Mouse (Mus musculus) regulatory T cell (primary cell): Measurements from ENCODE around the gene Ccdc117.
"Not testable (repeated sequence)": the region's sequence is repeated elsewhere in the genome, so short reads cannot be mapped to it uniquely, and the experiment has no call there.

Experiments
- in situ Hi-C: fragments of 300-600 bp; cut with MboI, MseI; formaldehyde crosslinking; loops from one replicate; pipeline ENCODE4 v1.15.1; 2025; ENCODE audit warnings: high pct_unique_total_duplicates

Gene Ccdc117

GRCm38 (mm10) chr11:5541799-5542481 lies at the start of gene Ccdc117:
Ccdc117 (minus strand) TSS chr11:5542187.
- in situ Hi-C loops: no loop called here

- in situ Hi-C loops: no loop called here
Measured at GRCm38 (mm10) chr11:5575046-5575445, 33.1 kb upstream of the Ccdc117 start.

- in situ Hi-C loops: no loop called here
Measured at GRCm38 (mm10) chr11:5573821-5574220, 31.8 kb upstream of the Ccdc117 start.

- in situ Hi-C loops: no loop called here
Measured at GRCm38 (mm10) chr11:5571856-5572255, 29.9 kb upstream of the Ccdc117 start.

- in situ Hi-C loops: no loop called here
Measured at GRCm38 (mm10) chr11:5569474-5569873, 27.5 kb upstream of the Ccdc117 start, which contains the start of gene Ankrd36. Ankrd36 (plus strand) TSS chr11:5569684.

GRCm38 (mm10) chr11:5568082-5568481 lies 26.1 kb upstream of the Ccdc117 start:
- in situ Hi-C loops: no loop called here

- in situ Hi-C loops: no loop called here
Measured at GRCm38 (mm10) chr11:5567654-5568053, 25.7 kb upstream of the Ccdc117 start.

- in situ Hi-C loops: no loop called here
Measured at GRCm38 (mm10) chr11:5566506-5566905, 24.5 kb upstream of the Ccdc117 start.

GRCm38 (mm10) chr11:5565596-5565995 lies 23.6 kb upstream of the Ccdc117 start:
- in situ Hi-C loops: no loop called here

GRCm38 (mm10) chr11:5563898-5564297 lies 21.9 kb upstream of the Ccdc117 start:
- in situ Hi-C loops: no loop called here

GRCm38 (mm10) chr11:5562625-5563268 lies 20.8 kb upstream of the Ccdc117 start:
- in situ Hi-C loops: no loop called here

GRCm38 (mm10) chr11:5560273-5560672 lies 18.3 kb upstream of the Ccdc117 start:
- in situ Hi-C loops: no loop called here

- in situ Hi-C loops: no loop called here
Measured at GRCm38 (mm10) chr11:5551931-5552330, 9.9 kb upstream of the Ccdc117 start.

- in situ Hi-C loops: no loop called here
Measured at GRCm38 (mm10) chr11:5551430-5551829, 9.4 kb upstream of the Ccdc117 start.

GRCm38 (mm10) chr11:5546693-5547092 lies 4.7 kb upstream of the Ccdc117 start:
- in situ Hi-C loops: no loop called here

- in situ Hi-C loops: no loop called here
Measured at GRCm38 (mm10) chr11:5545457-5545856, 3.5 kb upstream of the Ccdc117 start.

GRCm38 (mm10) chr11:5544709-5545108 lies 2.7 kb upstream of the Ccdc117 start:
- in situ Hi-C loops: not testable (repeated sequence)

- in situ Hi-C loops: no loop called here
Measured at GRCm38 (mm10) chr11:5543281-5543680, 1.3 kb upstream of the Ccdc117 start.

- in situ Hi-C loops: no loop called here
Measured at GRCm38 (mm10) chr11:5542482-5543185, 647 bp upstream of the Ccdc117 start.

- in situ Hi-C loops: no loop called here
Measured at GRCm38 (mm10) chr11:5541230-5541798, 673 bp downstream of the Ccdc117 start.

GRCm38 (mm10) chr11:5540331-5540730 lies 1.7 kb downstream of the Ccdc117 start:
- in situ Hi-C loops: no loop called here

- in situ Hi-C loops: not testable (repeated sequence)
Measured at GRCm38 (mm10) chr11:5537454-5537853, 4.5 kb downstream of the Ccdc117 start.
